Mouse (Mus musculus) E14TG2a.4 (cell line): Measurements from ENCODE around the gene Mrps21.

Source experiments
- CTCF ChIP-seq: conservative IDR thresholded peaks from 2 replicates; pipeline ENCODE4 v1.5.1; 2014; ENCODE audit warnings: low read length
- NANOG ChIP-seq: IDR thresholded peaks from 2 replicates; pipeline ENCODE4 v1.6.1; 2014; ENCODE audit warnings: borderline replicate concordance, low read length, mixed read lengths
- POU5F1 ChIP-seq: IDR thresholded peaks from 2 replicates; pipeline ENCODE4 v1.6.1; 2014; ENCODE audit warnings: low read length, borderline replicate concordance

- peak; percentile 24 for TF ChIP-seq CTCF
- no peak for TF ChIP-seq POU5F1
- no peak for TF ChIP-seq NANOG
Observed at GRCm38 (mm10) chr3:95905940-95906492, 34.7 kb upstream of the Mrps21 start.
